Mouse (Mus musculus): Measurements from ENCODE around the gene Pdc. TPM values are rescaled to one million over a fixed set of nuclear protein-coding genes. Genes with fewer than 3 reads are reported as not detected.
"Not testable (repeated sequence)": the region's sequence is repeated elsewhere in the genome, so short reads cannot be mapped to it uniquely, and the experiment has no call there.

The Pdc gene
- not detected for polyA plus RNA-seq (2012; fragmentation: generic; extraction: Trizol)
- long read RNA-seq, experiment 1: 0 reads
- long read RNA-seq, experiment 2: 0 reads

- Histone ChIP-seq H3K36me3 (ENCODE audit: control insufficient read depth, insufficient read depth) (no peaks in the 10 kb centered on the region), H3K79me2 (ENCODE audit: control insufficient read depth, insufficient read depth) (no peaks in the 10 kb centered on the region), H3ac (ENCODE audit: control insufficient read depth, insufficient read length, low read depth) (no peak within 1 kb of the TSS), H3K27me3 (ENCODE audit: control insufficient read depth, insufficient read depth, insufficient read length) (no peaks in the 10 kb centered on the region), H3K4me3 (ENCODE audit: insufficient read depth, poor library complexity, severe bottlenecking) (no peak within 1 kb of the TSS), H3K79me3 (ENCODE audit: low read depth) (no peaks in the 10 kb centered on the region)
- no peak for TF ChIP-seq MAX (IDR thresholded peaks at IDR 0.05)
- TF ChIP-seq MYOG (IDR thresholded peaks at IDR 0.05; ENCODE audit: control insufficient read depth, extremely low read depth, insufficient read length): no peak
- no peak for TF ChIP-seq FOSL1 (IDR thresholded peaks at IDR 0.05; ENCODE audit: insufficient read depth, low read length, poor library complexity, severe bottlenecking)
- TF ChIP-seq MYOD1 (IDR thresholded peaks at IDR 0.05; ENCODE audit: control insufficient read depth, insufficient read length, low read depth): no peak
- TF ChIP-seq USF1 (IDR thresholded peaks at IDR 0.05; ENCODE audit: low read depth): no peak
- no peak for TF ChIP-seq CTCF (IDR thresholded peaks at IDR 0.05; ENCODE audit: control insufficient read depth, insufficient read depth, insufficient read length)
- no peak for TF ChIP-seq CEBPB (IDR thresholded peaks at IDR 0.05; ENCODE audit: low read depth)
These were observed at the start of gene Pdc for GRCm38 (mm10) chr1:150319205-150319604. Gene Pdc, plus strand, starts transcription at chr1:150319417.

- H3K27me3 ChIP-seq (ENCODE audit: control insufficient read depth, insufficient read depth, insufficient read length); H3K4me3 ChIP-seq (ENCODE audit: insufficient read depth, poor library complexity, severe bottlenecking); H3K79me3 ChIP-seq (ENCODE audit: low read depth); H3K79me2 ChIP-seq (ENCODE audit: control insufficient read depth, insufficient read depth); H3ac ChIP-seq (ENCODE audit: control insufficient read depth, insufficient read length, low read depth); H3K36me3 ChIP-seq (ENCODE audit: control insufficient read depth, insufficient read depth): not testable (repeated sequence)
These were observed 25.2 kb upstream of the Pdc start for GRCm38 (mm10) chr1:150294051-150294450.

- no peaks in the 10 kb centered on the region for H3K79me2 ChIP-seq (ENCODE audit: control insufficient read depth, insufficient read depth)
- H3K79me3 ChIP-seq (ENCODE audit: low read depth): no peaks in the 10 kb centered on the region
- no peaks in the 10 kb centered on the region for H3K27me3 ChIP-seq (ENCODE audit: control insufficient read depth, insufficient read depth, insufficient read length)
- H3ac ChIP-seq (ENCODE audit: control insufficient read depth, insufficient read length, low read depth): no peak overlapping the region
- H3K36me3 ChIP-seq (ENCODE audit: control insufficient read depth, insufficient read depth): no peaks in the 10 kb centered on the region
- no peak overlapping the region for H3K4me3 ChIP-seq (ENCODE audit: insufficient read depth, poor library complexity, severe bottlenecking)
- no peak for TF ChIP-seq MYOD1 (IDR thresholded peaks at IDR 0.05; ENCODE audit: control insufficient read depth, insufficient read length, low read depth)
- peak; percentile 16 for TF ChIP-seq CTCF (IDR thresholded peaks at IDR 0.05; ENCODE audit: control insufficient read depth, insufficient read depth, insufficient read length)
These were observed 11.6 kb upstream of the Pdc start for GRCm38 (mm10) chr1:150307599-150307998.

- H3K36me3 ChIP-seq (ENCODE audit: control insufficient read depth, insufficient read depth): no peaks in the 10 kb centered on the region
- H3K79me2 ChIP-seq (ENCODE audit: control insufficient read depth, insufficient read depth): no peaks in the 10 kb centered on the region
- H3ac ChIP-seq (ENCODE audit: control insufficient read depth, insufficient read length, low read depth): no peak overlapping the region
- no peak overlapping the region for H3K4me3 ChIP-seq (ENCODE audit: insufficient read depth, poor library complexity, severe bottlenecking)
- H3K79me3 ChIP-seq (ENCODE audit: low read depth): no peaks in the 10 kb centered on the region
- TF ChIP-seq USF1 (IDR thresholded peaks at IDR 0.05; ENCODE audit: low read depth) (no peak), CEBPB (IDR thresholded peaks at IDR 0.05; ENCODE audit: low read depth) (no peak)
- H3K27me3 ChIP-seq (ENCODE audit: control insufficient read depth, insufficient read depth, insufficient read length): no peaks in the 10 kb centered on the region
These were observed 15.9 kb downstream of the Pdc start for GRCm38 (mm10) chr1:150335111-150335510.

GRCm38 (mm10) chr1:150360864-150361263 is 41.6 kb downstream of the Pdc start:
- Histone ChIP-seq H3K27me3 (ENCODE audit: control insufficient read depth, insufficient read depth, insufficient read length) (no peaks in the 10 kb centered on the region), H3ac (ENCODE audit: control insufficient read depth, insufficient read length, low read depth) (no peak overlapping the region), H3K4me3 (ENCODE audit: insufficient read depth, poor library complexity, severe bottlenecking) (no peak overlapping the region), H3K79me2 (ENCODE audit: control insufficient read depth, insufficient read depth) (no peaks in the 10 kb centered on the region), H3K79me3 (ENCODE audit: low read depth) (no peaks in the 10 kb centered on the region), H3K36me3 (ENCODE audit: control insufficient read depth, insufficient read depth) (peaks cover 21% of the 10 kb centered on the region)
- TF ChIP-seq MAX (IDR thresholded peaks at IDR 0.05): no peak

- Histone ChIP-seq H3K4me3 (ENCODE audit: insufficient read depth, poor library complexity, severe bottlenecking) (no peak overlapping the region), H3K36me3 (ENCODE audit: control insufficient read depth, insufficient read depth) (peaks cover 29% of the 10 kb centered on the region), H3K79me3 (ENCODE audit: low read depth) (no peaks in the 10 kb centered on the region), H3ac (ENCODE audit: control insufficient read depth, insufficient read length, low read depth) (no peak overlapping the region), H3K27me3 (ENCODE audit: control insufficient read depth, insufficient read depth, insufficient read length) (no peaks in the 10 kb centered on the region), H3K79me2 (ENCODE audit: control insufficient read depth, insufficient read depth) (no peaks in the 10 kb centered on the region)
- TF ChIP-seq FOSL1 (IDR thresholded peaks at IDR 0.05; ENCODE audit: insufficient read depth, low read length, poor library complexity, severe bottlenecking) (no peak), MYOG (IDR thresholded peaks at IDR 0.05; ENCODE audit: control insufficient read depth, extremely low read depth, insufficient read length) (no peak), MYOD1 (IDR thresholded peaks at IDR 0.05; ENCODE audit: control insufficient read depth, insufficient read length, low read depth) (no peak), CEBPB (IDR thresholded peaks at IDR 0.05; ENCODE audit: low read depth) (no peak), MAX (IDR thresholded peaks at IDR 0.05) (no peak), CTCF (IDR thresholded peaks at IDR 0.05; ENCODE audit: control insufficient read depth, insufficient read depth, insufficient read length) (no peak), USF1 (IDR thresholded peaks at IDR 0.05; ENCODE audit: low read depth) (no peak)
These were observed 53.7 kb downstream of the Pdc start for GRCm38 (mm10) chr1:150372895-150373294.

GRCm38 (mm10) chr1:150374247-150374646 is 55.0 kb downstream of the Pdc start:
- Histone ChIP-seq H3K79me2 (ENCODE audit: control insufficient read depth, insufficient read depth) (no peaks in the 10 kb centered on the region), H3K36me3 (ENCODE audit: control insufficient read depth, insufficient read depth) (peaks cover 31% of the 10 kb centered on the region), H3K27me3 (ENCODE audit: control insufficient read depth, insufficient read depth, insufficient read length) (no peaks in the 10 kb centered on the region), H3K4me3 (ENCODE audit: insufficient read depth, poor library complexity, severe bottlenecking) (no peak overlapping the region), H3ac (ENCODE audit: control insufficient read depth, insufficient read length, low read depth) (no peak overlapping the region), H3K79me3 (ENCODE audit: low read depth) (no peaks in the 10 kb centered on the region)
- no peak for TF ChIP-seq MYOG (IDR thresholded peaks at IDR 0.05; ENCODE audit: control insufficient read depth, extremely low read depth, insufficient read length)
- no peak for TF ChIP-seq CTCF (IDR thresholded peaks at IDR 0.05; ENCODE audit: control insufficient read depth, insufficient read depth, insufficient read length)
- no peak for TF ChIP-seq MYOD1 (IDR thresholded peaks at IDR 0.05; ENCODE audit: control insufficient read depth, insufficient read length, low read depth)
- TF ChIP-seq USF1 (IDR thresholded peaks at IDR 0.05; ENCODE audit: low read depth): no peak
- no peak for TF ChIP-seq MAX (IDR thresholded peaks at IDR 0.05)
- TF ChIP-seq FOSL1 (IDR thresholded peaks at IDR 0.05; ENCODE audit: insufficient read depth, low read length, poor library complexity, severe bottlenecking): no peak
- TF ChIP-seq CEBPB (IDR thresholded peaks at IDR 0.05; ENCODE audit: low read depth): no peak

All from C2C12 (cell line).